Comparison of ENCODE assay signal across 8 mouse cellular contexts in the genomic region with DNA sequence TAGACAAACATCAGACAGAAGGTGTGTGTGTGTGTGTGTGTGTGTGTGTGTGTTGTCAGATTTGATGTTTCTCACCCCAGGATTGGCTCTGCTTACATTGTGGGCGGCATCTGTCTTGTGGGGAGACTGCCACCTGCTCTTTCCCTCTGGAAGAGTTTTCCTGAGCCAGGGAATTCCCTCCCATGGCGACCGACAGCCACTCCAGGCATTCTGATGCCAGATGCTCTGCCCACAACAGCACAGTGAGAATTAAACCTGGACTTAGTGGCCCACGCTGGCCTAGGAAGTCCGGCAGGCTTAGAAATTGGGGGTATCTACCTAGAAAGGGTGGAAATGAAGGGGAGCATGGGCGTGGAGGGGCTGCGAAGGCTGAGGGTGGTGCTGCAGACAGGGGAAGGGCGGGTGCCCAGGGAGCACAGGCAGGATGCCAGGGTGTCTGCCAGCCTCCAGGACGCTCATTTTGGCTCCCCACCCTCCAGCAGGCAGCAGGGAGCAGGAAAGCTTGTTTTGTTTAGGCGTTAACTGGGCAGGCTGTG. TPM values are rescaled to one million over a fixed set of nuclear protein-coding genes. Genes with fewer than 3 reads are reported as not detected.
DNase-seq lines count a peak whose midpoint lies in the region.

No protein-coding gene starts in this region.

- peak; percentile 40 for DNase-seq in adrenal gland, postnatal 14 days
- DNase-seq in adrenal gland, postnatal 36 days, result no peak
- peak; percentile 84 for DNase-seq in cerebellum, adult 9-10 months
- DNase-seq in gastrocnemius, postnatal 10 days, result peak; percentile 60
- peak; percentile 84 for DNase-seq in layer of hippocampus, adult 9-11 months
- peak; percentile 74 to 88 for DNase-seq in lung, postnatal 4 days
- DNase-seq in adipocyte (ENCODE audit: low spot score), result no peak
- DNase-seq in urinary bladder, postnatal 25 days (ENCODE audit: low spot score), result no peak

RNA-seq across cellular contexts. Expression of gene Fchsd2, which starts 8.6 kb away (rescaled TPM):
- 21.6 and 31.8 TPM in 2 replicates for total RNA-seq in adrenal gland, postnatal 14 days (2021)
- total RNA-seq in adrenal gland, postnatal 36 days (2021), result 10 to 100 TPM; 21.2 to 23.2 TPM
- total RNA-seq in gastrocnemius, postnatal 10 days (2021), result 10 to 100 TPM; 13.6 to 18.6 TPM

Comparison
In these comparisons a context has a peak if more than half of its experiments do, and no peak if none do; other contexts are left out.
1. DNase-seq: peak in adrenal gland, postnatal 14 days (single experiment), cerebellum, adult 9-10 months (single experiment), gastrocnemius, postnatal 10 days (single experiment), layer of hippocampus, adult 9-11 months (single experiment) and lung, postnatal 4 days (2 of 2); none in adrenal gland, postnatal 36 days (0 of 2), adipocyte (single experiment) and urinary bladder, postnatal 25 days (single experiment).